Mouse (Mus musculus): ENCODE measurements around the gene Anxa5. TPM values are rescaled to one million over a fixed set of nuclear protein-coding genes. Genes with fewer than 3 reads are reported as not detected.

Gene Anxa5
- total and polyA plus RNA-seq, 3 experiments: 30.8 to 47.1 (median 43.4) TPM

- dilution Hi-C loops (cut with MboI; ENCODE audit: extremely low pct_ligation_motif_present, extremely low pct_unique_long_range_greater_than_20kb, low sequenced_read_pairs): no loop called here
- TF ChIP-seq MAFK (IDR thresholded peaks at IDR 0.05; ENCODE audit: insufficient replicate concordance, low read length) (0 out of 2 replicates have a peak, but pooled peaks have one; percentile 47), JUND (conservative IDR thresholded peaks at IDR 0.05; ENCODE audit: low read depth, low read length) (no peak), MEF2A (IDR thresholded peaks at IDR 0.05; ENCODE audit: borderline replicate concordance, low read depth, low read length) (peak; percentile 60; the same call in 1 of the 2 replicates), TCF12 (IDR thresholded peaks at IDR 0.05; ENCODE audit: low read depth, low read length) (no peak), IRF4 (IDR thresholded peaks at IDR 0.05; ENCODE audit: low read depth, low read length) (peak; percentile 49; the same call in 1 of the 2 replicates), HCFC1 (IDR thresholded peaks at IDR 0.05; ENCODE audit: low read depth, low read length) (no peak), SMC3 (IDR thresholded peaks at IDR 0.05; ENCODE audit: low read depth, low read length) (peak; percentile 85), GABPA (IDR thresholded peaks at IDR 0.05; ENCODE audit: insufficient replicate concordance, low read depth, low read length) (no peak), RAD21 (IDR thresholded peaks at IDR 0.05; ENCODE audit: low read depth, low read length) (peak; percentile 95), SIN3A (IDR thresholded peaks at IDR 0.05; ENCODE audit: low read length) (0 out of 2 replicates have a peak, but pooled peaks have one; percentile 37), POLR2A (IDR thresholded peaks at IDR 0.05; ENCODE audit: low read depth, low read length) (no peak), CTCF (conservative IDR thresholded peaks at IDR 0.05 in 1 of 2, IDR thresholded peaks at IDR 0.05 in 1 of 2; ENCODE audit: low read depth in 2 of 2, low read length in 2 of 2) (peak; percentile 10 to 92; a peak in 3 of 4 replicates), ZC3H11A (IDR thresholded peaks at IDR 0.05; ENCODE audit: low read depth, low read length) (peak; percentile 69)
- Histone ChIP-seq H3K9ac (ENCODE audit: insufficient read depth, low read depth) (no peak overlapping the region), H3K27ac (ENCODE audit: insufficient read depth, low read depth) (no peak overlapping the region), H3K4me3 (replicated peaks in 1 of 3; ENCODE audit: low read depth in 2 of 3, low read length in 2 of 3, poor library complexity in 1 of 3) (no peak overlapping the region), H3K79me2 (replicated peaks; ENCODE audit: control insufficient read depth, extremely low read depth, insufficient read depth, poor library complexity, severe bottlenecking) (no peaks in the 10 kb centered on the region), H3K36me3 (replicated peaks in 1 of 2; ENCODE audit: control insufficient read depth in 1 of 2, insufficient read depth in 1 of 2, low read length in 1 of 2) (no peaks in the 10 kb centered on the region), H3K27me3 (replicated peaks) (no peaks in the 10 kb centered on the region), H3K4me2 (ENCODE audit: insufficient read depth, low read depth, poor library complexity, severe bottlenecking) (no peak overlapping the region), H3K9me3 (replicated peaks; ENCODE audit: low read length) (peaks cover 5% of the 10 kb centered on the region), H3K4me1 (ENCODE audit: control insufficient read depth in 1 of 2, insufficient read depth in 2 of 2) (peaks cover 0 to 18% of the 10 kb centered on the region in 2 experiments; a peak in 2 of 4 replicates)
- in situ Hi-C loops (cut with MboI; ENCODE audit: low pct_ligation_motif_present, low pct_unique_long_range_greater_than_20kb, low sequenced_read_pairs): loop anchor here (10.0 kb wide), 1 partner anchor 52 kb away; no protein-coding TSS in a partner anchor
- peak; percentile 80 for DNase-seq (ENCODE audit: extremely low read depth)
These were observed 21.1 kb upstream of the Anxa5 start for GRCm38 (mm10) chr3:36496746-36497145.

GRCm38 (mm10) chr3:36496273-36496672 is 20.6 kb upstream of the Anxa5 start:
- Histone ChIP-seq H3K27ac (ENCODE audit: insufficient read depth, low read depth) (no peak overlapping the region), H3K4me3 (replicated peaks in 1 of 3; ENCODE audit: low read depth in 2 of 3, low read length in 2 of 3, poor library complexity in 1 of 3) (no peak overlapping the region), H3K4me1 (ENCODE audit: control insufficient read depth in 1 of 2, insufficient read depth in 2 of 2) (peaks cover 0 to 18% of the 10 kb centered on the region in 2 experiments; a peak in 2 of 4 replicates), H3K79me2 (replicated peaks; ENCODE audit: control insufficient read depth, extremely low read depth, insufficient read depth, poor library complexity, severe bottlenecking) (no peaks in the 10 kb centered on the region), H3K9ac (ENCODE audit: insufficient read depth, low read depth) (no peak overlapping the region), H3K36me3 (replicated peaks in 1 of 2; ENCODE audit: control insufficient read depth in 1 of 2, insufficient read depth in 1 of 2, low read length in 1 of 2) (no peaks in the 10 kb centered on the region), H3K27me3 (replicated peaks) (no peaks in the 10 kb centered on the region), H3K9me3 (replicated peaks; ENCODE audit: low read length) (peaks cover 5% of the 10 kb centered on the region), H3K4me2 (ENCODE audit: insufficient read depth, low read depth, poor library complexity, severe bottlenecking) (no peak overlapping the region)
- in situ Hi-C loops (cut with MboI; ENCODE audit: low pct_ligation_motif_present, low pct_unique_long_range_greater_than_20kb, low sequenced_read_pairs): loop anchor here (10.0 kb wide), 1 partner anchor 51 kb away; no protein-coding TSS in a partner anchor
- DNase-seq (ENCODE audit: extremely low read depth): no peak
- dilution Hi-C loops (cut with MboI; ENCODE audit: extremely low pct_ligation_motif_present, extremely low pct_unique_long_range_greater_than_20kb, low sequenced_read_pairs): no loop called here
- TF ChIP-seq PAX5 (IDR thresholded peaks at IDR 0.05; ENCODE audit: low read length) (no peak), EP300 (IDR thresholded peaks at IDR 0.05; ENCODE audit: low read length) (no peak)
